Mouse (Mus musculus) olfactory bulb, adult 2 months (tissue): ENCODE measurements around the gene Bnipl.

Experiments
- CTCF ChIP-seq: fragments of 200-500 bp; IDR thresholded peaks from 2 replicates; pipeline ENCODE4 v1.5.1; 2012; ENCODE audit warnings: low read depth, mild to moderate bottlenecking, low read length, moderate library complexity; ENCODE audit not compliant: insufficient read depth
- POLR2A ChIP-seq: fragments of 200-500 bp; IDR thresholded peaks from 2 replicates; pipeline ENCODE4 v1.6.1; 2012; ENCODE audit warnings: mild to moderate bottlenecking, low read depth, low read length, moderate library complexity; ENCODE audit not compliant: insufficient read depth

GRCm38 (mm10) chr3:95194721-95195135 is 56.3 kb downstream of the Bnipl start:
- no peak for TF ChIP-seq CTCF
- TF ChIP-seq POLR2A: no peak
